Mouse (Mus musculus) heart, postnatal 0 days (tissue): ENCODE measurements around the gene Thpo. TPM values are rescaled to one million over a fixed set of nuclear protein-coding genes. Genes with fewer than 3 reads are reported as not detected.
A peak's percentile ranks its signal among the peaks of the same experiment; 100 is the strongest.

Experiments used
- ATAC-seq: fragments of 200-750 bp; cut with Nextera tagmentation; 2 replicates; pipeline ENCODE4 v1.8.0; 2017; ENCODE audit warnings: low read depth, moderate number of reproducible peaks, moderate library complexity; ENCODE audit not compliant: insufficient read depth
- DNase-seq: peaks from one replicate; pipeline ENCODE4 v3.0.0-alpha.2; 2016; ENCODE audit warnings: low spot score
- H3K27ac ChIP-seq: fragments of 300-500 bp; sonication (generic); 2 replicates; pipeline ENCODE4 v1.5.1; 2014; ENCODE audit warnings: low read depth, mild to moderate bottlenecking
- H3K27me3 ChIP-seq: fragments of 300-500 bp; sonication (generic); 2 replicates; pipeline ENCODE4 v1.6.1; 2014; ENCODE audit warnings: low read length, mixed read lengths; ENCODE audit not compliant: control insufficient read depth, insufficient read depth
- H3K36me3 ChIP-seq: fragments of 300-500 bp; sonication (generic); replicated peaks from 2 replicates; pipeline ENCODE4 v1.6.1; 2014; ENCODE audit warnings: low read length, mixed read lengths; ENCODE audit not compliant: control insufficient read depth, insufficient read depth
- H3K4me1 ChIP-seq: fragments of 300-500 bp; sonication (generic); 2 replicates; pipeline ENCODE4 v1.6.1; 2014; ENCODE audit warnings: antibody characterized with exemption; ENCODE audit not compliant: control insufficient read depth, insufficient read depth
- H3K4me2 ChIP-seq: fragments of 300-500 bp; sonication (generic); 2 replicates; pipeline ENCODE4 v1.6.1; 2014; ENCODE audit warnings: low read depth, mild to moderate bottlenecking, low read length, moderate library complexity
- H3K4me3 ChIP-seq: fragments of 300-500 bp; sonication (generic); 2 replicates; pipeline ENCODE4 v1.5.1; 2014; ENCODE audit warnings: low read depth, low read length
- H3K9ac ChIP-seq: fragments of 300-500 bp; sonication (generic); replicated peaks from 2 replicates; pipeline ENCODE4 v1.6.1; 2014; ENCODE audit warnings: low read depth, low read length, mixed read lengths
- H3K9me3 ChIP-seq: fragments of 300-500 bp; sonication (generic); replicated peaks from 2 replicates; pipeline ENCODE4 v1.6.1; 2016; ENCODE audit warnings: low read length; ENCODE audit not compliant: control insufficient read depth
- CTCF ChIP-seq: IDR thresholded peaks from 2 replicates; pipeline ENCODE4 v1.5.1; 2016; ENCODE audit warnings: antibody characterized with exemption, control low read depth, low read depth
- EP300 ChIP-seq: IDR thresholded peaks from 2 replicates; pipeline ENCODE4 v1.6.1; 2016; ENCODE audit warnings: antibody characterized with exemption, low read depth
- WGBS: fragments of 180-500 bp; shearing (Covaris S2); extraction: QIAGEN DNeasy Blood & Tissue Kit; methylation state at CpG from one replicate; pipeline ENCODE4 v1.1.7; 2014; 5-methylcytosine and 5-hydroxymethylcytosine counted together
- polyA plus RNA-seq: library from polyadenylated mRNA; unstranded; fragments of >200 nt; fragmentation: Nextera tagmentation; extraction: Ambion mirVana; gene quantifications from 2 replicates; pipeline ENCODE4 v1.2.1, GENCODE M21; 2015
- total RNA-seq: library from RNA; depleted of rRNA; stranded (reverse); fragments of >200 nt; gene quantifications from 2 replicates; pipeline ENCODE4 v1.2.3, GENCODE M21; 2014; ENCODE audit warnings: low replicate concordance

Thpo gene
- total and polyA plus RNA-seq, 2 experiments from 2014 or later: 0.12 to 0.46 TPM

GRCm38 (mm10) chr16:20732251-20732924 is 1.9 kb downstream of the Thpo start:
- 0 out of 2 replicates have a peak, but pooled peaks have one; percentile 6 for ATAC-seq
- Histone ChIP-seq H3K27ac (0 out of 2 replicates have a peak overlapping the region, but pooled peaks have one; percentile 20), H3K27me3 (peaks cover 64% of the 10 kb centered on the region), H3K4me2 (peak overlapping the region; percentile 99), H3K4me3 (peak overlapping the region; percentile 66), H3K9me3 (no peaks in the 10 kb centered on the region), H3K9ac (peak overlapping the region; percentile 54), H3K4me1 (peaks cover 10% of the 10 kb centered on the region; the same call in 1 of the 2 replicates), H3K36me3 (no peaks in the 10 kb centered on the region)
- TF ChIP-seq EP300 (no peak), CTCF (no peak)
- under 1% methylated on average over 29 of the region's 30 CpGs for WGBS
- DNase-seq: no peak

GRCm38 (mm10) chr16:20731688-20732087 is 2.6 kb downstream of the Thpo start:
- Histone ChIP-seq H3K4me3 (no peak overlapping the region), H3K9me3 (no peaks in the 10 kb centered on the region), H3K4me2 (no peak overlapping the region), H3K36me3 (no peaks in the 10 kb centered on the region), H3K27ac (no peak overlapping the region), H3K4me1 (peaks cover 10% of the 10 kb centered on the region; the same call in 1 of the 2 replicates), H3K27me3 (peaks cover 57% of the 10 kb centered on the region), H3K9ac (no peak overlapping the region)
- no peak for ATAC-seq
- WGBS: 60% methylated on average over 5 of the region's 5 CpGs
- no peak for TF ChIP-seq CTCF
- TF ChIP-seq EP300: no peak
- DNase-seq: no peak

- H3K27ac ChIP-seq: no peak overlapping the region
- H3K4me3 ChIP-seq: no peak overlapping the region
- H3K9ac ChIP-seq: no peak overlapping the region
- DNase-seq (no peak), ATAC-seq (no peak)
- no peaks in the 10 kb centered on the region for H3K36me3 ChIP-seq
- H3K27me3 ChIP-seq: peaks cover 43% of the 10 kb centered on the region
- no peaks in the 10 kb centered on the region for H3K9me3 ChIP-seq
- peaks cover 10% of the 10 kb centered on the region; the same call in 1 of the 2 replicates for H3K4me1 ChIP-seq
- TF ChIP-seq EP300: no peak
- no peak for TF ChIP-seq CTCF
- 27% methylated on average over 5 of the region's 5 CpGs for WGBS
- H3K4me2 ChIP-seq: no peak overlapping the region
These were observed 4.0 kb downstream of the Thpo start for GRCm38 (mm10) chr16:20730293-20730711.

- H3K27ac ChIP-seq: no peak overlapping the region
- H3K9me3 ChIP-seq: no peaks in the 10 kb centered on the region
- H3K9ac ChIP-seq: no peak overlapping the region
- H3K4me3 ChIP-seq: no peak overlapping the region
- TF ChIP-seq EP300 (no peak), CTCF (no peak)
- peaks cover 4% of the 10 kb centered on the region; the same call in 1 of the 2 replicates for H3K27me3 ChIP-seq
- peaks cover 3% of the 10 kb centered on the region; the same call in 1 of the 2 replicates for H3K36me3 ChIP-seq
- DNase-seq: no peak
- no peaks in the 10 kb centered on the region for H3K4me1 ChIP-seq
- H3K4me2 ChIP-seq: no peak overlapping the region
- 0 out of 2 replicates have a peak, but pooled peaks have one; percentile 52 for ATAC-seq
- 29% methylated on average over 1 of the region's 1 CpGs for WGBS
These were observed 7.9 kb downstream of the Thpo start for GRCm38 (mm10) chr16:20726384-20726783.

GRCm38 (mm10) chr16:20725750-20726149 is 8.6 kb downstream of the Thpo start:
- H3K9me3 ChIP-seq: no peaks in the 10 kb centered on the region
- ATAC-seq (no peak), DNase-seq (no peak)
- H3K9ac ChIP-seq: no peak overlapping the region
- peaks cover 5% of the 10 kb centered on the region; the same call in 1 of the 2 replicates for H3K36me3 ChIP-seq
- no peaks in the 10 kb centered on the region for H3K27me3 ChIP-seq
- H3K4me2 ChIP-seq: no peak overlapping the region
- 66% methylated on average over 4 of the region's 4 CpGs for WGBS
- no peaks in the 10 kb centered on the region for H3K4me1 ChIP-seq
- H3K4me3 ChIP-seq: no peak overlapping the region
- no peak for TF ChIP-seq CTCF
- TF ChIP-seq EP300: no peak
- H3K27ac ChIP-seq: no peak overlapping the region
